Mouse (Mus musculus): Measurements from ENCODE around the gene Nol10. TPM values are rescaled to one million over a fixed set of nuclear protein-coding genes. Genes with fewer than 3 reads are reported as not detected.

The Nol10 gene
- polyA plus RNA-seq, 2 experiments, result 17.3 to 18.0 TPM

DNA sequence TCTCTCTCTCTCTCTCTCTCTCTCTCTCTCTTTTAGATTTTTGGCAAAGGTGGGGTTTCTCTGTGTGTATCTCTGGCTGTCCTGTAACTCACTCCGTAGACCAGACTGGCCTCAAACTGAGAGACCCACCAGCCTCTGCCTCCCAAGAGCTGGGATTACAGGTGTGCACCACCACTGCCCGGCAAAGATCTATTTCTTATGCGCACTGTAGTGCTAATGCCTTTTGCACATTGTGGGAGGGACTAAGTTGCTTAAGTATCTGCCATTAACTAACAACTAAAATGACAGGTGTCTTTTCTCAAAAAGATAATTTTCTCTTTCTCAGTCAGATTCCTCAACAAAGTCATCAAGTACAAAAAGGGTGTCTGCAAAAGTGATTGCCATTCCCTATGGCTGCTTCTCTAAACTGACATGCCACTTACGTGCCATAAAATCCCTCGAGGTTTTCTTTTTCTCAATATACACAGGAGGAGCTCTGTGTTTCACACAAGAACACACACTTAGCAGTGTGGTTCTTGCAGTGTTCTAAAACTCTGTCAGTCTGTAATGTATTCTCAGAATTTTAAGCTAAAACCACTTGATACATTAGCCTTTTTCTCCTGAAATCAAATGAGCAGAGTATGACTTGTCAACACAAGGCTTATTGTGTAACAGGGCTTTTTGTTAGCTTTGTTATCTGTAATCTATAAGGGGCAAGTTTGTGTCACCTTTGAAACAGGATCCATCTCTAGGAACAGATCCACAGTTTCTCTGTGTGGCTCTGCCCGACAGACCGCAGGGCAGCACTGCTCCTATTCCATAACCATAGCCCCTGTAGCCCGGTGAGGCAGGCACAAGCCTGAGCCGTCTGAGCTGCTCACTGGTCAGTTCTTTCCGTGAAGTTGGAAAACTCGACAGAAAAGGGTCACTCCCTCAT, 77.3 kb downstream of the Nol10 start:
- no peaks in the 10 kb centered on the region for H3K27me3 ChIP-seq (ENCODE audit: control insufficient read depth, insufficient read depth, low read length)
- no peaks in the 10 kb centered on the region for H3K4me1 ChIP-seq (ENCODE audit: control insufficient read depth, insufficient read depth, low read length)
- no peak overlapping the region for H3K4me2 ChIP-seq (replicated peaks; ENCODE audit: low read depth, low read length, severe bottlenecking)
- no peaks in the 10 kb centered on the region for H3K9me3 ChIP-seq (ENCODE audit: control insufficient read depth, low read length)
- peaks cover 38% of the 10 kb centered on the region for H3K36me3 ChIP-seq (ENCODE audit: control insufficient read depth, insufficient read depth, low read length)
- H3K4me3 ChIP-seq (replicated peaks; ENCODE audit: low read length), result no peak overlapping the region
- H3K27ac ChIP-seq (replicated peaks; ENCODE audit: low read depth, low read length), result no peak overlapping the region
- 87% methylated on average over 11 of the region's 11 CpGs for WGBS
- ATAC-seq (ENCODE audit: low FRiP score, low read depth), result no peak
- no peak for DNase-seq (ENCODE audit: low spot score)
- no peak for TF ChIP-seq POLR2A (IDR thresholded peaks at IDR 0.05; ENCODE audit: borderline replicate concordance, extremely low read depth, insufficient read depth, insufficient read length)
- H3K9ac ChIP-seq (ENCODE audit: low read depth, low read length, severe bottlenecking), result no peak overlapping the region

DNA sequence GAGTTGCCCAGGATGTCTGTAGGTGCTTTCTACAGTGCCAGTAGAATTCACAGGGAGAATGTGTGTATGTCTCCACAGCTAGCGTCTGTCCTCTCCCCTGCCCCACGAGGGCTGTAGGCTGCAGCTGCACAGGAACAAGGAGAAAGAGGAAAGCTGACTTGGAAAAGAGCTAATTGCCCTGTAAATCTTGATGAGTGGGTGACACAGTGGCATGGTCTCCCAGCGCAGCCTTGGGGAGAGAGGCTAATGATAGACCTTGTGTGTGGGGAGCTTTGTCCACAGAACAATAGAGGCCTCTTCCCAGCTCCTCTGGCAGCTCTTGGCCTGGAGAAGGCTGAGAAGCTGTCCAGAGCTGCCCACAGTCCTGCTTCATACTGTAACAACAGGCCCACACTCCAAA, 78.5 kb downstream of the Nol10 start:
- H3K36me3 ChIP-seq (ENCODE audit: control insufficient read depth, insufficient read depth, low read length), result peaks cover 44% of the 10 kb centered on the region
- DNase-seq (ENCODE audit: low spot score), result no peak
- H3K9me3 ChIP-seq (ENCODE audit: control insufficient read depth, low read length), result no peaks in the 10 kb centered on the region

DNA sequence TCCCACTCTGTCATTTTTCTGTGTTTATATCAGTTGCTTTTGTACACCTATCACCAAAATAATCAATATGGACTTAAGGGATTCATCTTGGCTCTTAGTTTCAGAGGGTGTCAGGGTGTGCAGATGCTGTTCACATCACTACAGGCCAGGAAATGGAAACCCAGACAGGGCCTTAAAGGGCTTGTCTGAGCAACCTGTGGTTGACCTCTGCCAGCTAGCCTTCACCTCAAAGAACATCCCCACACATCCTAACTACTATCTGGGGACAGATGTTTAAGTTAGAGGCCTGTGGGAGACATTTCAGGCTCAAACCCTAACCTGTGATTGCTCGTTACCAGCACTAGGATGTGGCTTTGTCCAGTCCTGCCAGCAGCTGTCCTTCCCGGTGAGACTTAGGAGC, 82.3 kb downstream of the Nol10 start:
- Histone ChIP-seq H3K9ac (ENCODE audit: low read depth, low read length, severe bottlenecking) (no peak overlapping the region), H3K9me3 (ENCODE audit: control insufficient read depth, low read length) (no peaks in the 10 kb centered on the region), H3K27me3 (ENCODE audit: control insufficient read depth, insufficient read depth, low read length) (no peaks in the 10 kb centered on the region), H3K4me3 (replicated peaks; ENCODE audit: low read length) (no peak overlapping the region), H3K4me1 (ENCODE audit: control insufficient read depth, insufficient read depth, low read length) (no peaks in the 10 kb centered on the region), H3K36me3 (ENCODE audit: control insufficient read depth, insufficient read depth, low read length) (peaks cover 29% of the 10 kb centered on the region), H3K27ac (replicated peaks; ENCODE audit: low read depth, low read length) (no peak overlapping the region), H3K4me2 (replicated peaks; ENCODE audit: low read depth, low read length, severe bottlenecking) (no peak overlapping the region)
- ATAC-seq (ENCODE audit: low FRiP score, low read depth), result no peak
- no peak for TF ChIP-seq POLR2A (IDR thresholded peaks at IDR 0.05; ENCODE audit: borderline replicate concordance, extremely low read depth, insufficient read depth, insufficient read length)
- WGBS, result 90% methylated on average over 2 of the region's 2 CpGs
- no peak for DNase-seq (ENCODE audit: low spot score)

More for the DNA sequence above, 78.5 kb downstream of the Nol10 start:
- Histone ChIP-seq H3K9ac (ENCODE audit: low read depth, low read length, severe bottlenecking) (no peak overlapping the region), H3K4me1 (ENCODE audit: control insufficient read depth, insufficient read depth, low read length) (no peaks in the 10 kb centered on the region), H3K4me2 (replicated peaks; ENCODE audit: low read depth, low read length, severe bottlenecking) (no peak overlapping the region), H3K27me3 (ENCODE audit: control insufficient read depth, insufficient read depth, low read length) (no peaks in the 10 kb centered on the region), H3K4me3 (replicated peaks; ENCODE audit: low read length) (no peak overlapping the region), H3K27ac (replicated peaks; ENCODE audit: low read depth, low read length) (no peak overlapping the region)
- ATAC-seq (ENCODE audit: low FRiP score, low read depth), result no peak
- WGBS, result 56% methylated on average over 3 of the region's 3 CpGs
- TF ChIP-seq POLR2A (IDR thresholded peaks at IDR 0.05; ENCODE audit: borderline replicate concordance, extremely low read depth, insufficient read depth, insufficient read length), result no peak

DNA sequence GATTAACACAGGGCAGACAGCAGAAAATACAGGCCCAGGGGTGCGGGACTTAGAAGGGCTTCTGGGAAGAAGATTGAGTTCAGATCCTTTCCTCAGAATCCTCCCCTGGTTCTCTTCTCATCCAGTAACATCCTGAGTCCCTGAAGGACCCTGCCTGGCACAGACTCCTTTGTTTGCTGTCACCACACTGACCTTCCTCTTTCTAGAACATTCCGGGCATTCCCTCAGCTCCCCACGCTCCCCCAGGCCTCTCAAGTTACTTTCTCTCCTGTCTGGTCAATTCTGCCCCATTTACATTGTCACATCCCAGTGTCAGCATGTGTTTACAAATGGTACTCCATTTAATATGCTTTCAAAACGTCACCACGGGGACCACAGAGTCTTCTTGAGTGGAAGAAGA, 82.9 kb downstream of the Nol10 start:
- Histone ChIP-seq H3K36me3 (ENCODE audit: control insufficient read depth, insufficient read depth, low read length) (peaks cover 25% of the 10 kb centered on the region), H3K27me3 (ENCODE audit: control insufficient read depth, insufficient read depth, low read length) (no peaks in the 10 kb centered on the region), H3K9ac (ENCODE audit: low read depth, low read length, severe bottlenecking) (no peak overlapping the region), H3K9me3 (ENCODE audit: control insufficient read depth, low read length) (no peaks in the 10 kb centered on the region), H3K4me2 (replicated peaks; ENCODE audit: low read depth, low read length, severe bottlenecking) (no peak overlapping the region), H3K27ac (replicated peaks; ENCODE audit: low read depth, low read length) (no peak overlapping the region), H3K4me1 (ENCODE audit: control insufficient read depth, insufficient read depth, low read length) (no peaks in the 10 kb centered on the region), H3K4me3 (replicated peaks; ENCODE audit: low read length) (no peak overlapping the region)
- DNase-seq (ENCODE audit: low spot score) (no peak), ATAC-seq (ENCODE audit: low FRiP score, low read depth) (no peak)
- 86% methylated on average over 5 of the region's 5 CpGs for WGBS
- TF ChIP-seq POLR2A (IDR thresholded peaks at IDR 0.05; ENCODE audit: borderline replicate concordance, extremely low read depth, insufficient read depth, insufficient read length), result no peak

DNA sequence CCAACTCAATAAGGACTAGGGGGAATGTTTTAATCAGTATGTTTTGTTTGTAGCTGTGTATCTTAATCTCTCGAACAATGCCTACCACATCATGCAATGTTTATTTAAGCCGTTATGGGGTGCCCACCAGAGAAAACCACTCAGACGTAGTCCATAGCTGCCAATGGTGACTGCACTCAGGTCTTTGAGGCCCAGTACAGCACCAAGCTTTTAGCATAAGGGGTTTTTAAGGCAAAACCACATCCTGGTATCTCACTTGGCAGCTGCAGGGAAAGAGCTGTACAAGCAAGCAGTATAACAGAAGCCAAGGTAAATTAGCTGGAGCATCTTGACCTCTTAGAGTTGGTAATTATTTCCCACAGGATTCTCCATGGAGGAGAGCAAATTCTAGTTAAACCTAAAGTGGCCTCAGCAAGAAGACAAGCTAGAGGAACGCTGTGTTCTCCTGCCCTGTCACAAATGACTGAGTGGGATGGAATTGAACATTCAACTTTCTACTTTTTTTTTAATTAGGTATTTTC, 83.6 kb downstream of the Nol10 start:
- ATAC-seq (ENCODE audit: low FRiP score, low read depth) (no peak), DNase-seq (ENCODE audit: low spot score) (no peak)
- WGBS, result 94% methylated on average over 4 of the region's 4 CpGs
- TF ChIP-seq POLR2A (IDR thresholded peaks at IDR 0.05; ENCODE audit: borderline replicate concordance, extremely low read depth, insufficient read depth, insufficient read length), result no peak
- Histone ChIP-seq H3K4me3 (replicated peaks; ENCODE audit: low read length) (no peak overlapping the region), H3K4me2 (replicated peaks; ENCODE audit: low read depth, low read length, severe bottlenecking) (no peak overlapping the region), H3K36me3 (ENCODE audit: control insufficient read depth, insufficient read depth, low read length) (peaks cover 23% of the 10 kb centered on the region), H3K9me3 (ENCODE audit: control insufficient read depth, low read length) (no peaks in the 10 kb centered on the region), H3K4me1 (ENCODE audit: control insufficient read depth, insufficient read depth, low read length) (no peaks in the 10 kb centered on the region), H3K9ac (ENCODE audit: low read depth, low read length, severe bottlenecking) (no peak overlapping the region), H3K27ac (replicated peaks; ENCODE audit: low read depth, low read length) (no peak overlapping the region), H3K27me3 (ENCODE audit: control insufficient read depth, insufficient read depth, low read length) (no peaks in the 10 kb centered on the region)
